Mouse (Mus musculus) intestine, embryonic 16.5 days (tissue): ENCODE data around the gene Iqch. TPM values are rescaled to one million over a fixed set of nuclear protein-coding genes. Genes with fewer than 3 reads are reported as not detected.

Experiments
- ATAC-seq: fragments of 200-750 bp; cut with Nextera tagmentation; 2 replicates; pipeline ENCODE4 v1.8.0; 2017; ENCODE audit warnings: moderate TSS enrichment, moderate library complexity
- H3K27ac ChIP-seq: fragments of 300-500 bp; sonication (generic); 2 replicates; pipeline ENCODE4 v1.5.1; 2014; ENCODE audit warnings: mild to moderate bottlenecking, low read length
- H3K27me3 ChIP-seq: fragments of 300-500 bp; sonication (generic); replicated peaks from 2 replicates; pipeline ENCODE4 v1.6.1; 2014; ENCODE audit warnings: low read length, control low read depth, mixed read lengths; ENCODE audit not compliant: control insufficient read depth, insufficient read depth
- H3K36me3 ChIP-seq: fragments of 300-500 bp; sonication (generic); 2 replicates; pipeline ENCODE4 v1.6.1; 2014; ENCODE audit warnings: low read length, control low read depth; ENCODE audit not compliant: control insufficient read depth, insufficient read depth
- H3K4me1 ChIP-seq: fragments of 300-500 bp; sonication (generic); 2 replicates; pipeline ENCODE4 v1.6.1; 2014; ENCODE audit warnings: low read length, control low read depth, mixed read lengths; ENCODE audit not compliant: control insufficient read depth, insufficient read depth
- H3K4me2 ChIP-seq: fragments of 300-500 bp; sonication (generic); 2 replicates; pipeline ENCODE4 v1.6.1; 2014; ENCODE audit warnings: low read depth, low read length, control low read depth
- H3K4me3 ChIP-seq: fragments of 300-500 bp; sonication (generic); 2 replicates; pipeline ENCODE4 v1.5.1; 2014; ENCODE audit warnings: mild to moderate bottlenecking, low read length
- H3K9ac ChIP-seq: fragments of 300-500 bp; sonication (generic); 2 replicates; pipeline ENCODE4 v1.6.1; 2014; ENCODE audit warnings: low read depth, low read length
- H3K9me3 ChIP-seq: fragments of 300-500 bp; sonication (generic); 2 replicates; pipeline ENCODE4 v1.6.1; 2016; ENCODE audit warnings: low read length, control low read depth; ENCODE audit not compliant: control insufficient read depth
- WGBS: fragments of 180-500 bp; shearing (Covaris S2); extraction: QIAGEN DNeasy Blood & Tissue Kit; methylation state at CpG from one replicate; pipeline ENCODE4 v1.1.7; 2014; 5-methylcytosine and 5-hydroxymethylcytosine counted together
- polyA plus RNA-seq: library from polyadenylated mRNA; unstranded; fragments of >200 nt; fragmentation: Nextera tagmentation; extraction: Ambion mirVana; gene quantifications from 2 replicates; pipeline ENCODE4 v1.2.1, GENCODE M21; 2015

Iqch gene
- polyA plus RNA-seq, 1 experiment from 2014 or later: not detected

DNA sequence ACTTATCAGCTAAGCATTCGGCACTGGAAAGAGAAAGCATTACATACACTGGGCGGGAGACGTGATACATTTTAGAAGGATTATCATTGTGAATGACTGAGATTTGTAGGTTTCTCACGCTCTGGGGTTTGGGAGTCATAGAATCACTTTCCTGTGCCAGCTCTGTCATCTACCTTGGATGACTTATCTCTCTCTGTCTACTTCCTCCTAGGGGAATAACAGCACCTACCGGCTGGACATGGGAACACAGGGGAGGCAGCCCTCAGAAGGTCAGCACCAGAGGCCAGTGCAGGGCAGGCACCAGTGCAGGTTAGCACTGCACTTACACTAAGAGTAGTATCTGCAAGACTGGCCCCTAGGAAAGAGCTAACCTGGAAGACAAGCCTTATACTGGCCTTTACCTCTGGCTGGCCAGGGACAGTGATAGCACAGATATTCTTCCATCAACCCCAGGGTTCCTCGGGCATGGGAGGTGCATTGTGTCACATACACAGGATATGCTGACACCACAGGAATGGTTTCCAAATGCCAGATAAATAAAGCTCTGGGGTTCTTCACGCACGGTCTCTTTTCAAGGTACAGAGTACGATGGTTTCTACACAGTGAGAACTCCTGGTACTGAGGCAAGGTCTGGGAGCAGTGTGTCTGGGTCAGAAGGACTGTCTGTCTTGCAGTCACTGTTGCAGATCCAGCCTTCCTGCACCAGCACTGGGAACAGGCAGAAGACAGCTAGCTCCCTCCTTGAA is 69.2 kb downstream of the Iqch start:
- Histone ChIP-seq H3K4me1 (no peaks in the 10 kb centered on the region), H3K27me3 (no peaks in the 10 kb centered on the region), H3K4me3 (no peak overlapping the region), H3K27ac (no peak overlapping the region), H3K9me3 (no peaks in the 10 kb centered on the region), H3K4me2 (no peak overlapping the region), H3K9ac (no peak overlapping the region), H3K36me3 (no peaks in the 10 kb centered on the region)
- 62% methylated on average over 9 of the region's 9 CpGs for WGBS
- ATAC-seq: no peak

DNA sequence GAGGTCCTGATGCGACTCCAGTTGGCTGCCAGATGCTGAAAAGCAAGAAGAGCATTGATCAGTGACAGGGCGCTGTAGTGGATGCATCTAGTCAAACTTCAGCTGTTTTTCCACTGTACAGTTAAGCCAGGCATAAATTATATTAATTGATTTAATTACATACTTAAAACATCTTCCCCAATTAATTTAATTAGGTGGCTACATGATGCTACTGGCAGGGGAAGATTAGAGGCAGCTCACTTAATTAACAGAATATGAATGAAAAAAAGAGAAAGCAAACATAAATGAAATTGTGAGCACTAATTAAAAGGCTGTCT is 78.4 kb downstream of the Iqch start:
- H3K4me3 ChIP-seq: no peak overlapping the region

GRCm38 (mm10) chr9:63523251-63523936 is 78.9 kb downstream of the Iqch start:
- Histone ChIP-seq H3K4me3 (no peak overlapping the region), H3K27me3 (no peaks in the 10 kb centered on the region), H3K4me2 (no peak overlapping the region), H3K27ac (no peak overlapping the region), H3K9ac (no peak overlapping the region), H3K36me3 (no peaks in the 10 kb centered on the region), H3K4me1 (no peaks in the 10 kb centered on the region), H3K9me3 (no peaks in the 10 kb centered on the region)
- WGBS: 82% methylated on average over 14 of the region's 14 CpGs
- no peak for ATAC-seq

More for the DNA sequence above, 78.4 kb downstream of the Iqch start:
- Histone ChIP-seq H3K4me1 (no peaks in the 10 kb centered on the region), H3K27ac (no peak overlapping the region), H3K4me2 (no peak overlapping the region), H3K27me3 (no peaks in the 10 kb centered on the region), H3K9ac (no peak overlapping the region), H3K36me3 (no peaks in the 10 kb centered on the region), H3K9me3 (no peaks in the 10 kb centered on the region)
- ATAC-seq: no peak
- 86% methylated on average over 2 of the region's 2 CpGs for WGBS

GRCm38 (mm10) chr9:63512851-63513250 is 89.4 kb downstream of the Iqch start:
- 50% methylated on average over 5 of the region's 5 CpGs for WGBS

GRCm38 (mm10) chr9:63511034-63511433 is 91.3 kb downstream of the Iqch start:
- Histone ChIP-seq H3K27me3 (no peaks in the 10 kb centered on the region), H3K27ac (no peak overlapping the region), H3K36me3 (no peaks in the 10 kb centered on the region), H3K9me3 (no peaks in the 10 kb centered on the region), H3K4me2 (no peak overlapping the region), H3K4me3 (no peak overlapping the region), H3K4me1 (no peaks in the 10 kb centered on the region), H3K9ac (no peak overlapping the region)
- ATAC-seq: no peak
- 75% methylated on average over 4 of the region's 4 CpGs for WGBS

More at GRCm38 (mm10) chr9:63512851-63513250, 89.4 kb downstream of the Iqch start:
- Histone ChIP-seq H3K9me3 (no peaks in the 10 kb centered on the region), H3K4me2 (no peak overlapping the region), H3K4me3 (no peak overlapping the region), H3K27ac (no peak overlapping the region), H3K4me1 (no peaks in the 10 kb centered on the region), H3K27me3 (no peaks in the 10 kb centered on the region), H3K36me3 (no peaks in the 10 kb centered on the region), H3K9ac (no peak overlapping the region)
- ATAC-seq: no peak

GRCm38 (mm10) chr9:63507110-63507509 is 95.2 kb downstream of the Iqch start:
- Histone ChIP-seq H3K36me3 (no peaks in the 10 kb centered on the region), H3K4me1 (no peaks in the 10 kb centered on the region), H3K4me3 (no peak overlapping the region), H3K27ac (no peak overlapping the region), H3K9ac (no peak overlapping the region), H3K9me3 (no peaks in the 10 kb centered on the region), H3K4me2 (no peak overlapping the region), H3K27me3 (no peaks in the 10 kb centered on the region)
- no peak for ATAC-seq
- 63% methylated on average over 8 of the region's 8 CpGs for WGBS

GRCm38 (mm10) chr9:63503890-63504289 is 98.4 kb downstream of the Iqch start:
- Histone ChIP-seq H3K27me3 (no peaks in the 10 kb centered on the region), H3K9ac (no peak overlapping the region), H3K4me3 (no peak overlapping the region), H3K4me1 (no peaks in the 10 kb centered on the region), H3K4me2 (no peak overlapping the region), H3K27ac (no peak overlapping the region), H3K36me3 (no peaks in the 10 kb centered on the region), H3K9me3 (no peaks in the 10 kb centered on the region)
- 78% methylated on average over 2 of the region's 2 CpGs for WGBS
- no peak for ATAC-seq

DNA sequence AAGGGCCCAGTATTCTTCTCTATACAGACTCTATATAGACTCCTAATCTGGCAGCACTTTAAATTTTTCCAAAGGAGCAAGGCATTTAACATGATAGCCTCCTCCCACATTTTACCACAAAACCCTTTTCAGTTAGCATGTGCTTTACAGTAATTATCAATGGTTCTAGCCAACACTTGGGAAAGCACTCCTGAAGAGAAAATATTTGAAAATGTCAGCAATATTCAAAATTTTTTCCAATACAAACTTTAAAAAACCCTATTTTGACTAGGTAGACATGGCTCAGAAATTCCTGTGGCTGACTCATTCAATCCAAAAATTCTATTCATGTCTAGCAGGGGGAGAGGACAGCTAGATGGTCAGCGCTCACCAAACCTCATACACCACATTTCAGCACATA is 100.8 kb downstream of the Iqch start:
- Histone ChIP-seq H3K4me2 (no peak overlapping the region), H3K36me3 (no peaks in the 10 kb centered on the region), H3K9ac (no peak overlapping the region), H3K27ac (no peak overlapping the region), H3K27me3 (no peaks in the 10 kb centered on the region), H3K9me3 (no peaks in the 10 kb centered on the region), H3K4me1 (no peaks in the 10 kb centered on the region), H3K4me3 (no peak overlapping the region)
- WGBS: 88% methylated on average over 1 of the region's 1 CpGs
- ATAC-seq: no peak

- no peaks in the 10 kb centered on the region for H3K27me3 ChIP-seq
- no peak overlapping the region for H3K27ac ChIP-seq
- no peaks in the 10 kb centered on the region for H3K36me3 ChIP-seq
- H3K9ac ChIP-seq: no peak overlapping the region
- H3K4me2 ChIP-seq: no peak overlapping the region
- no peak for ATAC-seq
- 78% methylated on average over 8 of the region's 8 CpGs for WGBS
- H3K9me3 ChIP-seq: no peaks in the 10 kb centered on the region
- no peak overlapping the region for H3K4me3 ChIP-seq
- no peaks in the 10 kb centered on the region for H3K4me1 ChIP-seq
Observed at GRCm38 (mm10) chr9:63499912-63500311, 102.4 kb downstream of the Iqch start.
